Mouse (Mus musculus): ENCODE results near the gene Mosmo.

Mosmo gene

GRCm38 (mm10) chr7:120778012-120778411 lies 100.6 kb downstream of the Mosmo start:
- DNase-seq (ENCODE audit: low spot score) = no peak
